Mouse (Mus musculus) urinary bladder, adult 2 months (tissue): ENCODE results near the gene Hpse. TPM values are rescaled to one million over a fixed set of nuclear protein-coding genes. Genes with fewer than 3 reads are reported as not detected.

Experiments
- DNase-seq: peaks from one replicate; pipeline ENCODE4 v3.0.0; 2022; ENCODE audit warnings: low spot score
- polyA plus RNA-seq: library from polyadenylated mRNA; depleted of rRNA; stranded (reverse); fragments of >200 nt; gene quantifications from 2 replicates; pipeline ENCODE4 v1.2.3, GENCODE M21; 2012; rRNA removed

The Hpse gene
- polyA plus RNA-seq: 9.8 and 10.6 TPM in 2 replicates

- DNase-seq: peak; percentile 26
Measured at GRCm38 (mm10) chr5:100719235-100720088, at the start of gene Hpse. Gene Hpse (minus strand): TSS chr5:100719716.

- DNase-seq: no peak
Measured at GRCm38 (mm10) chr5:100766026-100766425, 46.5 kb upstream of the Hpse start.

GRCm38 (mm10) chr5:100761736-100762135 is 42.2 kb upstream of the Hpse start:
- DNase-seq: no peak

- no peak for DNase-seq
Measured at GRCm38 (mm10) chr5:100760049-100760663, 40.6 kb upstream of the Hpse start.

GRCm38 (mm10) chr5:100758121-100758520 is 38.6 kb upstream of the Hpse start:
- DNase-seq: no peak

- DNase-seq: no peak
Measured at GRCm38 (mm10) chr5:100753407-100753806, 33.9 kb upstream of the Hpse start.

GRCm38 (mm10) chr5:100751655-100752054 is 32.1 kb upstream of the Hpse start:
- no peak for DNase-seq

GRCm38 (mm10) chr5:100750617-100751255 is 31.2 kb upstream of the Hpse start:
- DNase-seq: no peak

- DNase-seq: no peak
Measured at GRCm38 (mm10) chr5:100738802-100739201, 19.3 kb upstream of the Hpse start.

GRCm38 (mm10) chr5:100736919-100737318 is 17.4 kb upstream of the Hpse start:
- DNase-seq: no peak

GRCm38 (mm10) chr5:100734535-100734934 is 15.0 kb upstream of the Hpse start:
- no peak for DNase-seq

GRCm38 (mm10) chr5:100728757-100729156 is 9.2 kb upstream of the Hpse start:
- DNase-seq: no peak

GRCm38 (mm10) chr5:100726001-100726400 is 6.5 kb upstream of the Hpse start:
- DNase-seq: no peak

GRCm38 (mm10) chr5:100716762-100717161 is 2.8 kb downstream of the Hpse start:
- DNase-seq: no peak

- DNase-seq: no peak
Measured at GRCm38 (mm10) chr5:100711219-100711618, 8.3 kb downstream of the Hpse start.

- no peak for DNase-seq
Measured at GRCm38 (mm10) chr5:100710012-100710411, 9.5 kb downstream of the Hpse start.

GRCm38 (mm10) chr5:100709035-100709434 is 10.5 kb downstream of the Hpse start:
- DNase-seq: no peak

- no peak for DNase-seq
Measured at GRCm38 (mm10) chr5:100706675-100707074, 12.8 kb downstream of the Hpse start.

GRCm38 (mm10) chr5:100704272-100704671 is 15.2 kb downstream of the Hpse start:
- DNase-seq: no peak

GRCm38 (mm10) chr5:100702325-100702724 is 17.2 kb downstream of the Hpse start:
- DNase-seq: no peak

GRCm38 (mm10) chr5:100700861-100701620 is 18.5 kb downstream of the Hpse start:
- no peak for DNase-seq

GRCm38 (mm10) chr5:100697886-100698285 is 21.6 kb downstream of the Hpse start:
- no peak for DNase-seq
